Mouse (Mus musculus): ENCODE results near the gene Gm20388. TPM values are rescaled to one million over a fixed set of nuclear protein-coding genes. Genes with fewer than 3 reads are reported as not detected.
A peak's percentile ranks its signal among the peaks of the same experiment; 100 is the strongest.

The Gm20388 gene
- polyA plus RNA-seq, 1 experiment from 2014 or later: not detected

- Histone ChIP-seq H3K4me3 (ENCODE audit: low read depth, low read length) (no peak overlapping the region), H3K4me1 (ENCODE audit: control insufficient read depth, insufficient read depth, low read length) (peaks cover 3% of the 10 kb centered on the region; the same call in 1 of the 2 replicates), H3K27me3 (ENCODE audit: control insufficient read depth, insufficient read depth, low read length) (peaks cover 3% of the 10 kb centered on the region; the same call in 1 of the 2 replicates), H3K4me2 (no peak overlapping the region), H3K27ac (ENCODE audit: low read depth, low read length) (no peak overlapping the region), H3K36me3 (ENCODE audit: control insufficient read depth, insufficient read depth, low read length) (no peaks in the 10 kb centered on the region), H3K9ac (ENCODE audit: low read length) (no peak overlapping the region), H3K9me3 (ENCODE audit: control insufficient read depth, low read length) (no peaks in the 10 kb centered on the region)
- no peak for DNase-seq (ENCODE audit: low spot score, missing footprints)
- WGBS: 17% methylated on average over 25 of the region's 25 CpGs
- ATAC-seq (ENCODE audit: low FRiP score): no peak
These were observed 1563.7 kb downstream of the Gm20388 start for GRCm38 (mm10) chr8:121474161-121474897.

- H3K27me3 ChIP-seq (ENCODE audit: control insufficient read depth, insufficient read depth, low read length): peaks cover 3% of the 10 kb centered on the region; the same call in 1 of the 2 replicates
- H3K4me3 ChIP-seq (ENCODE audit: low read depth, low read length): no peak overlapping the region
- no peak for DNase-seq (ENCODE audit: low spot score, missing footprints)
- H3K9ac ChIP-seq (ENCODE audit: low read length): no peak overlapping the region
- no peak overlapping the region for H3K4me2 ChIP-seq
- H3K27ac ChIP-seq (ENCODE audit: low read depth, low read length): no peak overlapping the region
- H3K9me3 ChIP-seq (ENCODE audit: control insufficient read depth, low read length): no peaks in the 10 kb centered on the region
- peaks cover 3% of the 10 kb centered on the region; the same call in 1 of the 2 replicates for H3K4me1 ChIP-seq (ENCODE audit: control insufficient read depth, insufficient read depth, low read length)
- 1% methylated on average over 17 of the region's 18 CpGs for WGBS
- ATAC-seq (ENCODE audit: low FRiP score): no peak
- H3K36me3 ChIP-seq (ENCODE audit: control insufficient read depth, insufficient read depth, low read length): no peaks in the 10 kb centered on the region
These were observed 1564.2 kb downstream of the Gm20388 start for GRCm38 (mm10) chr8:121474898-121475284.

GRCm38 (mm10) chr8:121477851-121478547 lies 1567.4 kb downstream of the Gm20388 start:
- peaks cover 3% of the 10 kb centered on the region; the same call in 1 of the 2 replicates for H3K27me3 ChIP-seq (ENCODE audit: control insufficient read depth, insufficient read depth, low read length)
- peak; percentile 84 for DNase-seq (ENCODE audit: low spot score, missing footprints)

GRCm38 (mm10) chr8:121479144-121479543 lies 1568.5 kb downstream of the Gm20388 start:
- no peak for ATAC-seq (ENCODE audit: low FRiP score)
- no peak overlapping the region for H3K27ac ChIP-seq (ENCODE audit: low read depth, low read length)
- peaks cover 3% of the 10 kb centered on the region; the same call in 1 of the 2 replicates for H3K27me3 ChIP-seq (ENCODE audit: control insufficient read depth, insufficient read depth, low read length)
- H3K9ac ChIP-seq (ENCODE audit: low read length): no peak overlapping the region; the same call in 1 of the 2 replicates
- DNase-seq (ENCODE audit: low spot score, missing footprints): no peak
- no peak overlapping the region for H3K4me2 ChIP-seq
- no peak overlapping the region for H3K4me3 ChIP-seq (ENCODE audit: low read depth, low read length)
- no peaks in the 10 kb centered on the region for H3K36me3 ChIP-seq (ENCODE audit: control insufficient read depth, insufficient read depth, low read length)
- H3K4me1 ChIP-seq (ENCODE audit: control insufficient read depth, insufficient read depth, low read length): peaks cover 14% of the 10 kb centered on the region
- 85% methylated on average over 8 of the region's 8 CpGs for WGBS
- H3K9me3 ChIP-seq (ENCODE audit: control insufficient read depth, low read length): no peaks in the 10 kb centered on the region

More at GRCm38 (mm10) chr8:121477851-121478547, 1567.4 kb downstream of the Gm20388 start:
- ATAC-seq (ENCODE audit: low FRiP score): no peak
- H3K4me2 ChIP-seq: no peak overlapping the region
- peaks cover 14% of the 10 kb centered on the region for H3K4me1 ChIP-seq (ENCODE audit: control insufficient read depth, insufficient read depth, low read length)
- H3K9ac ChIP-seq (ENCODE audit: low read length): no peak overlapping the region
- H3K9me3 ChIP-seq (ENCODE audit: control insufficient read depth, low read length): no peaks in the 10 kb centered on the region
- no peak overlapping the region for H3K27ac ChIP-seq (ENCODE audit: low read depth, low read length)
- no peak overlapping the region for H3K4me3 ChIP-seq (ENCODE audit: low read depth, low read length)
- H3K36me3 ChIP-seq (ENCODE audit: control insufficient read depth, insufficient read depth, low read length): no peaks in the 10 kb centered on the region
- 76% methylated on average over 20 of the region's 20 CpGs for WGBS

GRCm38 (mm10) chr8:121480411-121481031 lies 1569.9 kb downstream of the Gm20388 start:
- Histone ChIP-seq H3K9ac (ENCODE audit: low read length) (no peak overlapping the region), H3K27ac (ENCODE audit: low read depth, low read length) (no peak overlapping the region), H3K4me1 (ENCODE audit: control insufficient read depth, insufficient read depth, low read length) (peaks cover 12% of the 10 kb centered on the region), H3K4me2 (0 out of 2 replicates have a peak overlapping the region, but pooled peaks have one; percentile 8), H3K36me3 (ENCODE audit: control insufficient read depth, insufficient read depth, low read length) (no peaks in the 10 kb centered on the region), H3K4me3 (ENCODE audit: low read depth, low read length) (no peak overlapping the region), H3K27me3 (ENCODE audit: control insufficient read depth, insufficient read depth, low read length) (peaks cover 3% of the 10 kb centered on the region; the same call in 1 of the 2 replicates), H3K9me3 (ENCODE audit: control insufficient read depth, low read length) (no peaks in the 10 kb centered on the region)
- peak; percentile 90 for DNase-seq (ENCODE audit: low spot score, missing footprints)
- WGBS: 26% methylated on average over 26 of the region's 26 CpGs
- ATAC-seq (ENCODE audit: low FRiP score): peak; percentile 58

- H3K4me3 ChIP-seq (ENCODE audit: low read depth, low read length): no peak overlapping the region
- H3K4me1 ChIP-seq (ENCODE audit: control insufficient read depth, insufficient read depth, low read length): peaks cover 12% of the 10 kb centered on the region
- no peak overlapping the region for H3K4me2 ChIP-seq
- ATAC-seq (ENCODE audit: low FRiP score): no peak
- DNase-seq (ENCODE audit: low spot score, missing footprints): no peak
- H3K9me3 ChIP-seq (ENCODE audit: control insufficient read depth, low read length): no peaks in the 10 kb centered on the region
- 74% methylated on average over 23 of the region's 23 CpGs for WGBS
- H3K27ac ChIP-seq (ENCODE audit: low read depth, low read length): no peak overlapping the region
- H3K36me3 ChIP-seq (ENCODE audit: control insufficient read depth, insufficient read depth, low read length): no peaks in the 10 kb centered on the region
- no peak overlapping the region for H3K9ac ChIP-seq (ENCODE audit: low read length)
- no peaks in the 10 kb centered on the region; the same call in 1 of the 2 replicates for H3K27me3 ChIP-seq (ENCODE audit: control insufficient read depth, insufficient read depth, low read length)
These were observed 1573.6 kb downstream of the Gm20388 start for GRCm38 (mm10) chr8:121484072-121484782.

GRCm38 (mm10) chr8:121491633-121492032 lies 1581.0 kb downstream of the Gm20388 start:
- DNase-seq (ENCODE audit: low spot score, missing footprints): no peak
- WGBS: 62% methylated on average over 9 of the region's 9 CpGs
- no peaks in the 10 kb centered on the region for H3K4me1 ChIP-seq (ENCODE audit: control insufficient read depth, insufficient read depth, low read length)
- H3K36me3 ChIP-seq (ENCODE audit: control insufficient read depth, insufficient read depth, low read length): no peaks in the 10 kb centered on the region
- no peak overlapping the region for H3K9ac ChIP-seq (ENCODE audit: low read length)
- H3K4me3 ChIP-seq (ENCODE audit: low read depth, low read length): no peak overlapping the region
- no peaks in the 10 kb centered on the region for H3K27me3 ChIP-seq (ENCODE audit: control insufficient read depth, insufficient read depth, low read length)
- H3K27ac ChIP-seq (ENCODE audit: low read depth, low read length): no peak overlapping the region
- H3K4me2 ChIP-seq: no peak overlapping the region
- no peaks in the 10 kb centered on the region for H3K9me3 ChIP-seq (ENCODE audit: control insufficient read depth, low read length)
- no peak for ATAC-seq (ENCODE audit: low FRiP score)

GRCm38 (mm10) chr8:121497621-121498020 lies 1587.0 kb downstream of the Gm20388 start:
- Histone ChIP-seq H3K4me1 (ENCODE audit: control insufficient read depth, insufficient read depth, low read length) (peaks cover 2% of the 10 kb centered on the region), H3K4me2 (no peak overlapping the region), H3K27ac (ENCODE audit: low read depth, low read length) (no peak overlapping the region), H3K27me3 (ENCODE audit: control insufficient read depth, insufficient read depth, low read length) (no peaks in the 10 kb centered on the region), H3K9ac (ENCODE audit: low read length) (no peak overlapping the region), H3K4me3 (ENCODE audit: low read depth, low read length) (no peak overlapping the region), H3K9me3 (ENCODE audit: control insufficient read depth, low read length) (no peaks in the 10 kb centered on the region), H3K36me3 (ENCODE audit: control insufficient read depth, insufficient read depth, low read length) (no peaks in the 10 kb centered on the region)
- DNase-seq (ENCODE audit: low spot score, missing footprints) (no peak), ATAC-seq (ENCODE audit: low FRiP score) (no peak)
- 85% methylated on average over 6 of the region's 6 CpGs for WGBS

Data from midbrain, embryonic 11.5 days (tissue).